Mouse (Mus musculus) erythroblast, embryonic 14.5 days (primary cell): Measurements from ENCODE around the gene Xrcc3.

Source experiments
- GATA1 ChIP-seq: IDR thresholded peaks from 2 replicates; pipeline ENCODE4 v1.6.1; 2012; ENCODE audit warnings: low read length, inconsistent platforms, mixed read lengths
- TAL1 ChIP-seq: IDR thresholded peaks from 3 replicates; pipeline ENCODE4 v1.6.1; 2012; ENCODE audit warnings: low read length, inconsistent platforms, mixed read lengths

- TF ChIP-seq GATA1 (no peak), TAL1 (no peak)
These were observed 38.8 kb downstream of the Xrcc3 start for GRCm38 (mm10) chr12:111774845-111775244.
